Mouse (Mus musculus) ES-E14 (cell line): ENCODE measurements around the gene Sbf2. TPM values are rescaled to one million over a fixed set of nuclear protein-coding genes. Genes with fewer than 3 reads are reported as not detected.

Experiments used
- DNase-seq: peaks from one replicate; pipeline ENCODE4 v3.0.0-alpha.2; 2013; ENCODE audit warnings: low read depth, low spot score
- H3K27ac ChIP-seq: 2 replicates; pipeline ENCODE4 v1.5.1; 2012; ENCODE audit warnings: low read depth, mild to moderate bottlenecking, low read length, moderate library complexity, mixed read lengths; ENCODE audit not compliant: poor library complexity, insufficient read depth, severe bottlenecking
- H3K36me3 ChIP-seq: 2 replicates; pipeline ENCODE4 v1.6.1; 2012; ENCODE audit warnings: mild to moderate bottlenecking, low read length, moderate library complexity, mixed read lengths; ENCODE audit not compliant: control insufficient read depth, poor library complexity, insufficient read depth, severe bottlenecking
- H3K4me1 ChIP-seq, 2 experiments: fragments of 150-350 bp in 1 of 2; sonication (generic) in 1 of 2; 2 replicates each; pipeline ENCODE4 v1.6.1; 2012; ENCODE audit warnings: low read length in 2 of 2, mild to moderate bottlenecking in 1 of 2, mixed read lengths in 1 of 2; ENCODE audit not compliant: control insufficient read depth in 2 of 2, insufficient read depth in 2 of 2, poor library complexity in 1 of 2
- H3K4me3 ChIP-seq, 2 experiments: fragments of 150-350 bp in 1 of 2; sonication (generic) in 1 of 2; 2 replicates each; pipeline ENCODE4 v1.5.1; 2012; ENCODE audit warnings: low read length in 2 of 2, low read depth in 1 of 2, mild to moderate bottlenecking in 1 of 2, mixed read lengths in 1 of 2; ENCODE audit not compliant: insufficient read depth in 1 of 2, poor library complexity in 1 of 2, severe bottlenecking in 1 of 2
- H3K9ac ChIP-seq: 2 replicates; pipeline ENCODE4 v1.6.1; 2012; ENCODE audit warnings: low read depth, mild to moderate bottlenecking, low read length, mixed read lengths; ENCODE audit not compliant: poor library complexity, insufficient read depth, severe bottlenecking
- H3K9me3 ChIP-seq: fragments of 150-350 bp; sonication (generic); 2 replicates; pipeline ENCODE4 v1.6.1; 2012; ENCODE audit warnings: low read depth, mild to moderate bottlenecking, low read length; ENCODE audit not compliant: control insufficient read depth, insufficient read depth
- CHD2 ChIP-seq: IDR thresholded peaks from 2 replicates; pipeline ENCODE4 v1.6.1; 2014; ENCODE audit warnings: mild to moderate bottlenecking, low read depth, low read length, inconsistent platforms
- HCFC1 ChIP-seq: IDR thresholded peaks from 2 replicates; pipeline ENCODE4 v1.6.1; 2012; ENCODE audit warnings: low read length, inconsistent platforms, borderline replicate concordance; ENCODE audit not compliant: insufficient read depth
- MAFK ChIP-seq: IDR thresholded peaks from 2 replicates; pipeline ENCODE4 v1.6.1; 2014; ENCODE audit warnings: mild to moderate bottlenecking, low read depth, low read length, inconsistent platforms; ENCODE audit not compliant: insufficient read depth
- ZC3H11A ChIP-seq: IDR thresholded peaks from 2 replicates; pipeline ENCODE4 v1.6.1; 2012; ENCODE audit warnings: low read depth, mild to moderate bottlenecking, inconsistent platforms, low read length, borderline replicate concordance
- ZNF384 ChIP-seq: IDR thresholded peaks from 2 replicates; pipeline ENCODE4 v1.6.1; 2012; ENCODE audit warnings: low read depth, low read length, inconsistent platforms
- in situ Hi-C, 2 experiments: fragments of 600-800 bp; cut with MboI; formaldehyde crosslinking; loops; one replicate each; pipeline ENCODE4 v1.15.1; 2025; ENCODE audit warnings: low sequenced_read_pairs in 2 of 2, inconsistent platforms in 1 of 2; ENCODE audit not compliant: unreplicated experiment in 2 of 2
- total RNA-seq: library from RNA; depleted of rRNA; stranded (reverse); fragments of 300-350 nt; gene quantifications from 2 replicates; pipeline ENCODE4 v1.2.3, GENCODE M21; 2012

Gene Sbf2
- total RNA-seq, 1 experiment = 17.4 TPM

GRCm38 (mm10) chr7:110313392-110314055 lies 301.2 kb downstream of the Sbf2 start:
- no peak overlapping the region for H3K9ac ChIP-seq
- DNase-seq = no peak
- in situ Hi-C loops = no loop called here
- H3K4me1 ChIP-seq = no peaks in the 10 kb centered on the region
- H3K36me3 ChIP-seq = peaks cover 14% of the 10 kb centered on the region; the same call in 1 of the 2 replicates
- H3K27ac ChIP-seq = no peak overlapping the region
- H3K4me3 ChIP-seq = no peak overlapping the region
- TF ChIP-seq MAFK = no peak
- H3K9me3 ChIP-seq = no peaks in the 10 kb centered on the region

GRCm38 (mm10) chr7:110309246-110309645 lies 305.5 kb downstream of the Sbf2 start:
- Histone ChIP-seq H3K36me3 (peaks cover 10% of the 10 kb centered on the region; the same call in 1 of the 2 replicates), H3K27ac (no peak overlapping the region), H3K4me3 (no peak overlapping the region), H3K9me3 (no peaks in the 10 kb centered on the region), H3K4me1 (no peaks in the 10 kb centered on the region), H3K9ac (no peak overlapping the region)
- no peak for DNase-seq
- no peak for TF ChIP-seq HCFC1
- TF ChIP-seq CHD2 = no peak
- no peak for TF ChIP-seq MAFK
- no peak for TF ChIP-seq ZNF384
- no peak for TF ChIP-seq ZC3H11A
- in situ Hi-C loops = no loop called here

GRCm38 (mm10) chr7:110307741-110308140 lies 307.0 kb downstream of the Sbf2 start:
- no peak for DNase-seq
- Histone ChIP-seq H3K36me3 (peaks cover 8% of the 10 kb centered on the region; the same call in 1 of the 2 replicates), H3K4me3 (no peak overlapping the region), H3K4me1 (no peaks in the 10 kb centered on the region), H3K9ac (no peak overlapping the region), H3K27ac (no peak overlapping the region), H3K9me3 (no peaks in the 10 kb centered on the region)
- TF ChIP-seq HCFC1 = no peak
- TF ChIP-seq MAFK = no peak
- TF ChIP-seq ZNF384 = no peak
- no peak for TF ChIP-seq ZC3H11A
- no peak for TF ChIP-seq CHD2
- in situ Hi-C loops = no loop called here

GRCm38 (mm10) chr7:110306281-110306680 lies 308.4 kb downstream of the Sbf2 start:
- Histone ChIP-seq H3K9ac (no peak overlapping the region), H3K4me3 (no peak overlapping the region), H3K36me3 (peaks cover 7% of the 10 kb centered on the region; the same call in 1 of the 2 replicates), H3K9me3 (no peaks in the 10 kb centered on the region), H3K4me1 (no peaks in the 10 kb centered on the region), H3K27ac (no peak overlapping the region)
- TF ChIP-seq CHD2 (no peak), ZNF384 (no peak), ZC3H11A (no peak), HCFC1 (no peak), MAFK (no peak)
- in situ Hi-C loops = no loop called here
- DNase-seq = no peak

- no peak overlapping the region for H3K9ac ChIP-seq
- no peak for DNase-seq
- no peak for TF ChIP-seq HCFC1
- no peak for TF ChIP-seq ZNF384
- TF ChIP-seq MAFK = no peak
- TF ChIP-seq CHD2 = no peak
- no peak for TF ChIP-seq ZC3H11A
- H3K27ac ChIP-seq = no peak overlapping the region
- in situ Hi-C loops = no loop called here
- peaks cover 6% of the 10 kb centered on the region; the same call in 1 of the 2 replicates for H3K36me3 ChIP-seq
- no peaks in the 10 kb centered on the region for H3K4me1 ChIP-seq
- H3K9me3 ChIP-seq = no peaks in the 10 kb centered on the region
- no peak overlapping the region for H3K4me3 ChIP-seq
Measured at GRCm38 (mm10) chr7:110305486-110305885, 309.2 kb downstream of the Sbf2 start.
